Mouse (Mus musculus) embryonic facial prominence, embryonic 13.5 days (tissue): ENCODE measurements around the gene Dennd6b. TPM values are rescaled to one million over a fixed set of nuclear protein-coding genes. Genes with fewer than 3 reads are reported as not detected.

Experiments used
- ATAC-seq: fragments of 200-750 bp; cut with Nextera tagmentation; 2 replicates; pipeline ENCODE4 v1.8.0; 2017; ENCODE audit warnings: low read depth; ENCODE audit not compliant: insufficient number of reproducible peaks, insufficient read depth, low FRiP score, low TSS enrichment
- H3K27ac ChIP-seq: fragments of 300-500 bp; sonication (generic); 2 replicates; pipeline ENCODE4 v1.5.1; 2015; ENCODE audit warnings: moderate library complexity, mild to moderate bottlenecking, inconsistent platforms
- H3K27me3 ChIP-seq: fragments of 300-500 bp; sonication (generic); 2 replicates; pipeline ENCODE4 v1.6.1; 2015; ENCODE audit warnings: mild to moderate bottlenecking, inconsistent platforms
- H3K36me3 ChIP-seq: fragments of 300-500 bp; sonication (generic); 2 replicates; pipeline ENCODE4 v1.6.1; 2015; ENCODE audit warnings: mild to moderate bottlenecking, inconsistent platforms
- H3K4me1 ChIP-seq: fragments of 300-500 bp; sonication (generic); 2 replicates; pipeline ENCODE4 v1.6.1; 2015; ENCODE audit warnings: inconsistent platforms
- H3K4me2 ChIP-seq: fragments of 300-500 bp; sonication (generic); 2 replicates; pipeline ENCODE4 v1.6.1; 2015; ENCODE audit warnings: moderate library complexity, mild to moderate bottlenecking, inconsistent platforms
- H3K4me3 ChIP-seq: fragments of 300-500 bp; sonication (generic); 2 replicates; pipeline ENCODE4 v1.5.1; 2015; ENCODE audit warnings: mild to moderate bottlenecking, inconsistent platforms
- H3K9ac ChIP-seq: fragments of 300-500 bp; sonication (generic); 2 replicates; pipeline ENCODE4 v1.6.1; 2015; ENCODE audit warnings: mild to moderate bottlenecking, inconsistent platforms
- H3K9me3 ChIP-seq: fragments of 300-500 bp; sonication (generic); 2 replicates; pipeline ENCODE4 v1.6.1; 2016; ENCODE audit warnings: inconsistent platforms
- WGBS: fragments of 180-500 bp; shearing (Covaris S2); methylation state at CpG from one replicate; pipeline ENCODE4 v1.1.7; 2015; ENCODE audit warnings: mixed read lengths; 5-methylcytosine and 5-hydroxymethylcytosine counted together
- polyA plus RNA-seq: library from polyadenylated mRNA; unstranded; fragments of >200 nt; fragmentation: Nextera tagmentation; extraction: Ambion mirVana; gene quantifications from 2 replicates; pipeline ENCODE4 v1.2.1, GENCODE M21; 2015

The Dennd6b gene
- polyA plus RNA-seq, 1 experiment from 2014 or later, result 21.3 TPM

DNA sequence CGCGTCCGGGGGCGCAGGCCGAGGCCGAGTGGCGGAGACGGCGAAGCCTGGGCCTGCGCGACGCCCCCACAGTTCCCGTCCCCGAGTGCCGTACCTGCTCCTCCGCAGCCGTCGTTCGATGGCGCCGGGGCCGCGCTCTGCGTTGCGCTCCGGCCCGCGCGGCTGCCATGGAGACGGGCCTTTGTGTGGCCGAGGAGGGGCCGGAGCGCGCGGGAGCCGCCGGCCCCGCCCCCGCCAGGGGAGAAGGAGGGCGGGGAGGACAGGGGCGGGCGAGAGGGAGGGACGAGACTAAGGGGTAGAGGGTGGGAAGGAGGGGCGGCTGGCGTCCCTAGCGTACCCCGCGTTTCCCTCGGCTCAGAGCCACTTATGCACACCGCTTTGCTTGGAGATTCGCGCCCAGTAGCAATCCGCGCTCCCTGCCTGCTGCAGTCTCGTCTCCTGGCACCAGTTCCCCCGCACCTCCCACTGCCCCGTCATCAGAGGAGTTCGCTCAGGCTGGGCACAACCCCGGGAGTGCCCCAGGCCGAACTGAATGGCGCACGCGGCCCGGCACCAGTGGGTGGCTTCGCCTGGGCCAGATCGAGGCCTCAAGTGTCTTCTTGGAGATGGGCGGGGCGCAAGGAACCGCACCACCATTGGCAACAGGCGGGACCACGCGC lies 15.6 kb downstream of the Dennd6b start, which contains the start of gene Plxnb2:
TSS of gene Plxnb2 (minus strand) at position 218 of the 659 bp plus-strand sequence.
- no peaks in the 10 kb centered on the region for H3K27me3 ChIP-seq
- peak; percentile 84 for ATAC-seq
- WGBS, result under 1% methylated on average over 69 of the region's 72 CpGs
- peaks cover 9% of the 10 kb centered on the region; the same call in 1 of the 2 replicates for H3K36me3 ChIP-seq
- peak within 1 kb of the TSS; percentile 83 for H3K4me3 ChIP-seq
- H3K4me2 ChIP-seq, result peak within 1 kb of the TSS; percentile 93
- H3K9me3 ChIP-seq, result no peaks in the 10 kb centered on the region
- H3K4me1 ChIP-seq, result peaks cover 64% of the 10 kb centered on the region
- peak within 1 kb of the TSS; percentile 92 for H3K9ac ChIP-seq
- H3K27ac ChIP-seq, result peak within 1 kb of the TSS; percentile 95

DNA sequence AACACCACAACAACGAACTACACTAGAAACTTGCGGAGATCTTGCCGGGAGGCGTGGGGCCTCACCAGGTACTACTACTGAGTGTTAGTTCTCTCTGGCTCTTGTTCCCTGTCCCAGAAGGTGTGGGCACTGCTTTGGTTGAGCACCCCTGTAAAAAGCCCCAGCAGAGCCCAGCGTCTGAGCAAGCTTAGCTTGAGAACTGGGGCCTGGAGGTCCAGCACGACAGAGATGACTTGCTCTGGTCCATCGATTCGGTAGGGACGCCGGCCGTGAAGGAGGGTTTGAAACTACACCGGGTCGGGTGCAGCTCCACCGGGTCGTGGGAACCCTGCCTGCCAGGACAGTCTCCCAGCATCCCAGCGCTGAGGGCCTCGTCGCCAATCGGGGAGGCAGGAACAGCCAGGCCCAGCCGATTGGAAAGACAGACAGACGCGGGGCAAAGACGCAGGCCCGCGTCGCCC lies 16.2 kb downstream of the Dennd6b start:
- Histone ChIP-seq H3K27me3 (no peaks in the 10 kb centered on the region), H3K9me3 (no peaks in the 10 kb centered on the region), H3K4me2 (peak overlapping the region; percentile 93), H3K9ac (peak overlapping the region; percentile 92), H3K36me3 (peaks cover 4% of the 10 kb centered on the region; the same call in 1 of the 2 replicates), H3K4me1 (peaks cover 70% of the 10 kb centered on the region), H3K27ac (peak overlapping the region; percentile 95), H3K4me3 (peak overlapping the region; percentile 83)
- under 1% methylated on average over 25 of the region's 26 CpGs for WGBS
- no peak for ATAC-seq

DNA sequence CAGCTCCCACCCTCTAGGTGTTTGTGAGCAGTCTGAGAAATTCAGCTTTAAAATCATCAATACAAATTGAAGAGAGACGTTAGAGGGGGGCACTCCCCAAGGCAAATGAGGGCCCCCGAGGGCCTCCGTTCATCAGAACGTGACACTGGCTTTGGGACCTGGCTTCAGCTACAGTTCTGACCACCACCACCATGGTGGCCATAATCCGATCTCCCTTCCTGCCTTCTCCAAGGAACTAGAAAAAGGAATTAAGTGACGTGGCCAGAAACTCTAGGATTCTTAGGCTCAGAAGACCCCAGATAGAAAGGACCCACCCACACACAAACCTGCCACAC lies 16.7 kb downstream of the Dennd6b start:
- Histone ChIP-seq H3K27me3 (no peaks in the 10 kb centered on the region), H3K27ac (peak overlapping the region; percentile 95), H3K9ac (peak overlapping the region; percentile 92), H3K4me1 (peaks cover 75% of the 10 kb centered on the region), H3K36me3 (peaks cover 1% of the 10 kb centered on the region; the same call in 1 of the 2 replicates), H3K4me2 (peak overlapping the region; percentile 93), H3K4me3 (peak overlapping the region; percentile 83), H3K9me3 (no peaks in the 10 kb centered on the region)
- WGBS, result under 1% methylated on average over 6 of the region's 6 CpGs
- no peak for ATAC-seq

- H3K27ac ChIP-seq, result peak overlapping the region; percentile 95
- H3K4me3 ChIP-seq, result peak overlapping the region; percentile 83
- no peak for ATAC-seq
- peak overlapping the region; percentile 93 for H3K4me2 ChIP-seq
- no peaks in the 10 kb centered on the region for H3K9me3 ChIP-seq
- 2% methylated on average over 16 of the region's 16 CpGs for WGBS
- peak overlapping the region; percentile 92 for H3K9ac ChIP-seq
- no peaks in the 10 kb centered on the region for H3K27me3 ChIP-seq
- H3K4me1 ChIP-seq, result peaks cover 80% of the 10 kb centered on the region
- H3K36me3 ChIP-seq, result no peaks in the 10 kb centered on the region
Observed at GRCm38 (mm10) chr15:89178954-89179629, 17.2 kb downstream of the Dennd6b start.

DNA sequence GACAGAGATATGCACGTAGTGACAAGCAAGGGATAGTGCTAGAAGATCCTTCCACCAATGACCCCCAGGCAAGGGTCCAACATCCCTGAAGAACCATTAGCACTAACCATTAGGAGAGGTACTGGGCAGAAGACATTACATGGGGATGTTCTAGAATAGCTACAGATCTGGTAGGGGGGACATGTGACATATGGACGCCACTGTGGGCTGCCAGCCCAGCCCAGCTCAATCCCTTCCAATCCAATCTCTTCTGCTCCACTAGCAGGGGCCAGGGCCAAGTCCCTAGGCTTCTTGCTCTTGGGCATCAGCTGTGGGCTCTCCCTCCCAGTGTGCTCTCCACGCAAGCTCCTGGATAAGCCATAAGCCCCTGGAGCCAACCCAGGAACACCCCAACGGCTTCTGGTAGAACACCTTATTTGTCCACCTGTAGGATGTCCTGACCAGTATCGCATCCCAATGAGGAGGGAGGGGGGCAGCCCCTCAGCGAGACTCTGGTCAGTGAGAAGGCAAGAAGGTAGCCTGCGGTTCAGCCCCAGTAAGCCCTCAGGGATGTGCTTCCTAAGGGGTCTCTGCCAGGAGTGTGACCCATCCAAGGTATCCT lies 17.9 kb downstream of the Dennd6b start:
- no peak for ATAC-seq
- no peaks in the 10 kb centered on the region for H3K9me3 ChIP-seq
- H3K27ac ChIP-seq, result peak overlapping the region; percentile 95
- peak overlapping the region; percentile 92 for H3K9ac ChIP-seq
- H3K4me1 ChIP-seq, result peaks cover 87% of the 10 kb centered on the region
- H3K36me3 ChIP-seq, result no peaks in the 10 kb centered on the region
- peak overlapping the region; percentile 83 for H3K4me3 ChIP-seq
- WGBS, result 77% methylated on average over 7 of the region's 7 CpGs
- H3K4me2 ChIP-seq, result peak overlapping the region; percentile 93
- no peaks in the 10 kb centered on the region for H3K27me3 ChIP-seq

DNA sequence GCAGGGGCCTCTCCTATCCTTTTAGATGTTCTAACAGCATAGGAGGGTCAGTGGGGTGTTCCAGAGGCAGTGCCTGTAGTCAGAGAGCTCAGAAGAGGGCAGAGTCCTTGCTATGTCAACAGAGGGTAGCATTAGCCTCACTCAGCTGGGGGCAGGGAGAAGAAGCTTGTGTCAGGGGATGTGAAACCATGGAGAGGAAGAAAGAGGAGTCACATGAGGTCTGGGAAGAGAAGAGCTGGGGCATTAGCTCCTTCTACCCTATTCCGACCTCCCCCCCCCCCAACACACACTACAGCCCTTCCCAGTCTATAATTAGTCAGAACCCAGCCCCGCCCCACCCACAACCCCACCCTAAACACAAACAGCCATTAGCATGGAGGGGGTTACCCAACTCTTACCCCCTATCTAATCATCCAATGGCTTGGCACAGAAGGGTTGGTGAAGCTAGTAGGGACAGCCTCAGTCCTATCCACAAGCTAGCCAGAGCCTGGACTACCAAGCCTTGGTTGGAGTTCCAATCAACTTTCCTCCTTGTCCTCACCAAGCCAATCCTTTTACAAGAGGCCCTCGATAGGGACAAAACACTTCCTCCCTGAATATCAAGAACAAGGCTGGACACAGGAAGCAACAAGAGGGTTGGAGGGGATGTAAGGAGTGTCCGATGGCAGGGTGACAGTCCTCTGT lies 18.6 kb downstream of the Dennd6b start:
- no peaks in the 10 kb centered on the region for H3K36me3 ChIP-seq
- ATAC-seq, result no peak
- H3K27me3 ChIP-seq, result no peaks in the 10 kb centered on the region
- peaks cover 88% of the 10 kb centered on the region for H3K4me1 ChIP-seq
- H3K9ac ChIP-seq, result peak overlapping the region; percentile 2; the same call in 1 of the 2 replicates
- H3K27ac ChIP-seq, result peak overlapping the region; percentile 95
- peak overlapping the region; percentile 93 for H3K4me2 ChIP-seq
- H3K4me3 ChIP-seq, result peak overlapping the region; percentile 83
- no peaks in the 10 kb centered on the region for H3K9me3 ChIP-seq
- 58% methylated on average over 4 of the region's 4 CpGs for WGBS

- Histone ChIP-seq H3K27ac (peak overlapping the region; percentile 71), H3K27me3 (no peaks in the 10 kb centered on the region), H3K36me3 (no peaks in the 10 kb centered on the region), H3K9me3 (no peaks in the 10 kb centered on the region), H3K4me3 (peak overlapping the region; percentile 14), H3K9ac (peak overlapping the region; percentile 2; the same call in 1 of the 2 replicates), H3K4me2 (peak overlapping the region; percentile 93), H3K4me1 (peaks cover 88% of the 10 kb centered on the region)
- no peak for ATAC-seq
- WGBS, result 28% methylated on average over 5 of the region's 5 CpGs
Observed at GRCm38 (mm10) chr15:89177121-89177520, 19.2 kb downstream of the Dennd6b start.

- Histone ChIP-seq H3K36me3 (no peaks in the 10 kb centered on the region), H3K9ac (no peak overlapping the region), H3K27me3 (no peaks in the 10 kb centered on the region), H3K4me3 (no peak overlapping the region), H3K4me2 (peak overlapping the region; percentile 16; the same call in 1 of the 2 replicates), H3K27ac (peak overlapping the region; percentile 55), H3K4me1 (peaks cover 90% of the 10 kb centered on the region), H3K9me3 (no peaks in the 10 kb centered on the region)
- 70% methylated on average over 13 of the region's 13 CpGs for WGBS
- ATAC-seq, result no peak
Observed at GRCm38 (mm10) chr15:89175411-89176155, 20.7 kb downstream of the Dennd6b start.

DNA sequence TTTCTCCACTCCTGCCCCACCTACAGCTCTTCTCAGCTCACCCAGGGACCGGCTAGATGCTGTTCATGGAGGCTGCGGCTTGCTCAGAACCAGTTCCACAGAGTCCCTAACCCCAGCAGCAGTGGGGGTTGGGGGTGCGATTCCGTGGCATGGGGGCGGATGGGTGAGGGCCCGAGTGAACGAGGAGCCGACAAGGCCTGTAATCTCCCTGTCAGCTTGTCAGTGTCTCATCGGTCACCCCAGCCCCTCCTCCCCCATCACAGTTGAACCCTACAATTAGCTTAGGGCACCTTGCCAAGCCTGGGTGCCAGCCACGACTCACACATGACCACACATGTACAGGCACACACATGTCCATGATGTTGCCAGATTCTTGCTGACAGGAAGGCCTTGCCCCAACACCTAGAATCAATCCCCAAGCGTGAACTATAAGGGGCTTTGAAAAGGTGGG lies 21.4 kb downstream of the Dennd6b start:
- H3K9ac ChIP-seq, result no peak overlapping the region
- peaks cover 96% of the 10 kb centered on the region for H3K4me1 ChIP-seq
- H3K4me3 ChIP-seq, result peak overlapping the region; percentile 55; the same call in 1 of the 2 replicates
- WGBS, result 58% methylated on average over 11 of the region's 11 CpGs
- no peaks in the 10 kb centered on the region for H3K36me3 ChIP-seq
- ATAC-seq, result no peak; the same call in 1 of the 2 replicates
- peak overlapping the region; percentile 55; the same call in 1 of the 2 replicates for H3K27ac ChIP-seq
- no peaks in the 10 kb centered on the region for H3K27me3 ChIP-seq
- H3K9me3 ChIP-seq, result no peaks in the 10 kb centered on the region
- H3K4me2 ChIP-seq, result peak overlapping the region; percentile 99

DNA sequence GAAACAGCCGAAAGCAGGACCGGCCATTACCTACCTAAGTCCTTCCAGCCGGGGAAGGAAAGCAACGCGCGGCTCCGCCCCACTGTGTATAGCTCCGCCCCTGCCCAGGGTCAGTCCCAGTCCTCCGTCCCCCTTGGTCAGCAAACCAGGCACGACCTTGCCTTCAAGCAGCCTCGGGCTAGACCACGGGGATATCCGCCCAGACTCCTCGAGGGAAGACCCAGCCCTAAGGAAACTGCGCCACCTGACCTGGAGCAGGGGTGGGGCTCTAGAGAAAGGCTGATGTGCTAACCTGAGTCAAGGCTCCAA lies 22.4 kb downstream of the Dennd6b start:
- H3K27me3 ChIP-seq, result no peaks in the 10 kb centered on the region
- H3K27ac ChIP-seq, result peak overlapping the region; percentile 55; the same call in 1 of the 2 replicates
- peaks cover 98% of the 10 kb centered on the region for H3K4me1 ChIP-seq
- peak overlapping the region; percentile 55 for H3K4me3 ChIP-seq
- peaks cover 2% of the 10 kb centered on the region; the same call in 1 of the 2 replicates for H3K36me3 ChIP-seq
- H3K9ac ChIP-seq, result peak overlapping the region; percentile 73
- H3K9me3 ChIP-seq, result no peaks in the 10 kb centered on the region
- WGBS, result 2% methylated on average over 15 of the region's 15 CpGs
- ATAC-seq, result no peak; the same call in 1 of the 2 replicates
- H3K4me2 ChIP-seq, result peak overlapping the region; percentile 99
